Mouse (Mus musculus) liver, embryonic 13.5 days (tissue): ENCODE results near the gene Ptchd1. TPM values are rescaled to one million over a fixed set of nuclear protein-coding genes. Genes with fewer than 3 reads are reported as not detected.

Source experiments
- ATAC-seq: fragments of 200-750 bp; cut with Nextera tagmentation; 2 replicates; pipeline ENCODE4 v1.8.0; 2017; ENCODE audit warnings: low read depth, mild to moderate bottlenecking, moderate number of reproducible peaks, moderate library complexity
- DNase-seq: peaks from one replicate; pipeline ENCODE4 v3.0.0; 2022
- H3K27ac ChIP-seq: fragments of 300-500 bp; sonication (generic); 2 replicates; pipeline ENCODE4 v1.5.1; 2015; ENCODE audit warnings: moderate library complexity, mild to moderate bottlenecking, inconsistent platforms
- H3K27me3 ChIP-seq: fragments of 300-500 bp; sonication (generic); 2 replicates; pipeline ENCODE4 v1.6.1; 2015; ENCODE audit warnings: mild to moderate bottlenecking, inconsistent platforms
- H3K36me3 ChIP-seq: fragments of 300-500 bp; sonication (generic); 2 replicates; pipeline ENCODE4 v1.6.1; 2015; ENCODE audit warnings: mild to moderate bottlenecking, inconsistent platforms
- H3K4me1 ChIP-seq: fragments of 300-500 bp; sonication (generic); replicated peaks from 2 replicates; pipeline ENCODE4 v1.6.1; 2015; ENCODE audit warnings: inconsistent platforms
- H3K4me2 ChIP-seq: fragments of 300-500 bp; sonication (generic); 2 replicates; pipeline ENCODE4 v1.6.1; 2015; ENCODE audit warnings: inconsistent platforms, mild to moderate bottlenecking, moderate library complexity
- H3K4me3 ChIP-seq: fragments of 300-500 bp; sonication (generic); replicated peaks from 2 replicates; pipeline ENCODE4 v1.5.1; 2015; ENCODE audit warnings: mild to moderate bottlenecking, inconsistent platforms
- H3K9ac ChIP-seq: fragments of 300-500 bp; sonication (generic); 2 replicates; pipeline ENCODE4 v1.6.1; 2015; ENCODE audit warnings: mild to moderate bottlenecking, inconsistent platforms
- H3K9me3 ChIP-seq: fragments of 300-500 bp; sonication (generic); replicated peaks from 2 replicates; pipeline ENCODE4 v1.6.1; 2016; ENCODE audit warnings: inconsistent platforms
- WGBS: fragments of 180-500 bp; shearing (Covaris S2); methylation state at CpG from one replicate; pipeline ENCODE4 v1.1.7; 2015; ENCODE audit not compliant: insufficient replicate concordance; 5-methylcytosine and 5-hydroxymethylcytosine counted together
- polyA plus RNA-seq: library from polyadenylated mRNA; unstranded; fragments of >200 nt; fragmentation: Nextera tagmentation; extraction: Ambion mirVana; gene quantifications from 2 replicates; pipeline ENCODE4 v1.2.1, GENCODE M21; 2015

Ptchd1 gene
- polyA plus RNA-seq, 1 experiment from 2014 or later = 0.10 TPM

GRCm38 (mm10) chrX:155592467-155592866 lies 31.1 kb downstream of the Ptchd1 start:
- Histone ChIP-seq H3K4me3 (no peak overlapping the region), H3K36me3 (no peaks in the 10 kb centered on the region), H3K9ac (no peak overlapping the region), H3K4me1 (no peaks in the 10 kb centered on the region), H3K9me3 (no peaks in the 10 kb centered on the region), H3K27ac (no peak overlapping the region), H3K4me2 (no peak overlapping the region), H3K27me3 (no peaks in the 10 kb centered on the region)
- WGBS = 44% methylated on average over 2 of the region's 2 CpGs
- DNase-seq (no peak), ATAC-seq (no peak)

GRCm38 (mm10) chrX:155591490-155591889 lies 32.1 kb downstream of the Ptchd1 start:
- Histone ChIP-seq H3K4me2 (no peak overlapping the region), H3K27me3 (no peaks in the 10 kb centered on the region), H3K4me1 (no peaks in the 10 kb centered on the region), H3K9me3 (no peaks in the 10 kb centered on the region), H3K36me3 (no peaks in the 10 kb centered on the region), H3K4me3 (no peak overlapping the region), H3K9ac (no peak overlapping the region), H3K27ac (no peak overlapping the region)
- ATAC-seq (no peak), DNase-seq (no peak)
- 44% methylated on average over 3 of the region's 3 CpGs for WGBS

- Histone ChIP-seq H3K4me1 (no peaks in the 10 kb centered on the region), H3K27ac (no peak overlapping the region), H3K36me3 (no peaks in the 10 kb centered on the region), H3K27me3 (no peaks in the 10 kb centered on the region), H3K9me3 (no peaks in the 10 kb centered on the region), H3K9ac (no peak overlapping the region), H3K4me3 (no peak overlapping the region), H3K4me2 (no peak overlapping the region)
- ATAC-seq (no peak), DNase-seq (no peak)
- WGBS = 22% methylated on average over 2 of the region's 2 CpGs
Observed at GRCm38 (mm10) chrX:155584586-155584985, 39.0 kb downstream of the Ptchd1 start.

- Histone ChIP-seq H3K4me1 (no peaks in the 10 kb centered on the region), H3K27me3 (no peaks in the 10 kb centered on the region), H3K9ac (no peak overlapping the region), H3K9me3 (no peaks in the 10 kb centered on the region), H3K36me3 (no peaks in the 10 kb centered on the region), H3K4me2 (no peak overlapping the region), H3K27ac (no peak overlapping the region), H3K4me3 (no peak overlapping the region)
- DNase-seq = no peak
- no peak for ATAC-seq
Observed at GRCm38 (mm10) chrX:155579791-155580190, 43.8 kb downstream of the Ptchd1 start.

GRCm38 (mm10) chrX:155572396-155572795 lies 51.2 kb downstream of the Ptchd1 start:
- no peak overlapping the region for H3K9ac ChIP-seq
- H3K9me3 ChIP-seq = no peaks in the 10 kb centered on the region
- no peak for ATAC-seq
- H3K4me2 ChIP-seq = no peak overlapping the region
- H3K27ac ChIP-seq = no peak overlapping the region
- H3K4me3 ChIP-seq = no peak overlapping the region
- no peak for DNase-seq
- no peaks in the 10 kb centered on the region for H3K4me1 ChIP-seq
- H3K27me3 ChIP-seq = no peaks in the 10 kb centered on the region
- H3K36me3 ChIP-seq = no peaks in the 10 kb centered on the region

GRCm38 (mm10) chrX:155543780-155544179 lies 79.8 kb downstream of the Ptchd1 start:
- DNase-seq (no peak), ATAC-seq (no peak)
- Histone ChIP-seq H3K27ac (no peak overlapping the region), H3K9ac (no peak overlapping the region), H3K27me3 (no peaks in the 10 kb centered on the region), H3K36me3 (no peaks in the 10 kb centered on the region), H3K4me3 (no peak overlapping the region), H3K4me1 (no peaks in the 10 kb centered on the region), H3K9me3 (no peaks in the 10 kb centered on the region), H3K4me2 (no peak overlapping the region)

Other genes starting within 250 kb of the Ptchd1 start
- not detected in 2 replicates for gene Gm15155, start 927 bp upstream of the Ptchd1 start, polyA plus RNA-seq